Mouse (Mus musculus) midbrain, embryonic 13.5 days (tissue): ENCODE data around the gene Pxmp4. TPM values are rescaled to one million over a fixed set of nuclear protein-coding genes. Genes with fewer than 3 reads are reported as not detected.

ENCODE experiments used
- ATAC-seq: fragments of 200-750 bp; cut with Nextera tagmentation; 2 replicates; pipeline ENCODE4 v1.8.0; 2017; ENCODE audit warnings: mild to moderate bottlenecking, moderate TSS enrichment, moderate library complexity
- H3K27ac ChIP-seq: fragments of 300-500 bp; sonication (generic); 2 replicates; pipeline ENCODE4 v1.5.1; 2015; ENCODE audit warnings: inconsistent platforms, mild to moderate bottlenecking, moderate library complexity
- H3K27me3 ChIP-seq: fragments of 300-500 bp; sonication (generic); 2 replicates; pipeline ENCODE4 v1.6.1; 2015; ENCODE audit warnings: mild to moderate bottlenecking, inconsistent platforms
- H3K36me3 ChIP-seq: fragments of 300-500 bp; sonication (generic); 2 replicates; pipeline ENCODE4 v1.6.1; 2015; ENCODE audit warnings: mild to moderate bottlenecking, inconsistent platforms
- H3K4me1 ChIP-seq: fragments of 300-500 bp; sonication (generic); replicated peaks from 2 replicates; pipeline ENCODE4 v1.6.1; 2015; ENCODE audit warnings: inconsistent platforms
- H3K4me2 ChIP-seq: fragments of 300-500 bp; sonication (generic); replicated peaks from 2 replicates; pipeline ENCODE4 v1.6.1; 2015; ENCODE audit warnings: moderate library complexity, mild to moderate bottlenecking, inconsistent platforms
- H3K4me3 ChIP-seq: fragments of 300-500 bp; sonication (generic); replicated peaks from 2 replicates; pipeline ENCODE4 v1.5.1; 2015; ENCODE audit warnings: mild to moderate bottlenecking, inconsistent platforms
- H3K9ac ChIP-seq: fragments of 300-500 bp; sonication (generic); replicated peaks from 2 replicates; pipeline ENCODE4 v1.6.1; 2015; ENCODE audit warnings: mild to moderate bottlenecking, inconsistent platforms
- H3K9me3 ChIP-seq: fragments of 300-500 bp; sonication (generic); 2 replicates; pipeline ENCODE4 v1.6.1; 2016; ENCODE audit warnings: mild to moderate bottlenecking, inconsistent platforms
- WGBS: fragments of 180-500 bp; shearing (Covaris S2); methylation state at CpG from one replicate; pipeline ENCODE4 v1.1.7; 2015; 5-methylcytosine and 5-hydroxymethylcytosine counted together
- polyA plus RNA-seq: library from polyadenylated mRNA; unstranded; fragments of >200 nt; fragmentation: Nextera tagmentation; extraction: Ambion mirVana; gene quantifications from 2 replicates; pipeline ENCODE4 v1.2.1, GENCODE M21; 2015

Gene Pxmp4
- polyA plus RNA-seq, 1 experiment from 2014 or later = 13.4 TPM

DNA sequence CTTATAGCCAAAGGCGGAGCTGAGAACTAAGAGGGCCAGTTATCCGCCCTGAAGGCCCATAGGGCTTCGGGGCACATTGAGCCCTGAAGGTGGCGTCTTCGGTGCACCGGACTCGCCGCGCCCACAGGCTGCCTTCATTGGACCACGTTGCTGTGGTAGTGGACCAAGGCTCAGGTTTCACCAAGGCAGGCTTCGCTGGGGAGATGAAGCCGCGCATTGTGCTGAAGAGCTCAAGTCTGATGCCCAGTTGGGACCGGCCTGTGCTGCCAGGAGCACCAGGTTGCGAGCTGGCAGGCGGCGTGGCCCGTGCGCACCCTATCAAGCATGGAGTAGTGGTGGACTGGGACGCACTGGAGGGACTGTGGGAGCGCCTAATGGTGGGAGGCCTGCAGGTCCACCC is 51.6 kb downstream of the Pxmp4 start:
- Histone ChIP-seq H3K4me2 (peak overlapping the region; percentile 36), H3K4me3 (no peak overlapping the region), H3K9me3 (no peaks in the 10 kb centered on the region), H3K27ac (no peak overlapping the region), H3K4me1 (peaks cover 28% of the 10 kb centered on the region), H3K27me3 (peaks cover 33% of the 10 kb centered on the region), H3K9ac (no peak overlapping the region), H3K36me3 (no peaks in the 10 kb centered on the region)
- ATAC-seq = no peak; the same call in 1 of the 2 replicates
- 29% methylated on average over 21 of the region's 21 CpGs for WGBS

DNA sequence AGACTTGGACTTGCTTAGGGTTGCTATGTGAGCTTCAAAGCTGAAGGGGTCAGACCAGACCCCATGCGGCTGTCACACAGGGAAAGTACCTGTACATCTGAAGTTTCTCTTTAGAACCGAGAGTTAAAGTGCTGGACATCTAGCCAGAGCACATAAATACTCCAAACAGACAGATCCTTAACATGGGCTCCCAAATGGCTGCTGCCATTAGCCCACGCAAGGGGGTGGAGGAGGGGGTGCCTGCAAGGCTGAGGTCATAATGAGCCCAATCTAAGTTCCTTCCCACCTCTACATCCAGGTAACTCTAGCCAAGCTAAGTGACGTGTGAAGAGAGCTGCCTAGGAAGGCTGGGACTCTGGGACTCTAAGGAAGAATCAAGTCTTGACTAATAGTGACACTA is 52.0 kb downstream of the Pxmp4 start, which contains the start of gene Actl10:
Gene Actl10 (plus strand): TSS at position 301 of the 400 bp plus-strand sequence.
- peaks cover 27% of the 10 kb centered on the region for H3K4me1 ChIP-seq
- H3K27ac ChIP-seq = no peak within 1 kb of the TSS
- 83% methylated on average over 4 of the region's 4 CpGs for WGBS
- ATAC-seq = no peak
- no peak within 1 kb of the TSS; the same call in 1 of the 2 replicates for H3K9ac ChIP-seq
- no peaks in the 10 kb centered on the region for H3K36me3 ChIP-seq
- peaks cover 33% of the 10 kb centered on the region for H3K27me3 ChIP-seq
- H3K4me3 ChIP-seq = no peak within 1 kb of the TSS
- peak within 1 kb of the TSS; percentile 36 for H3K4me2 ChIP-seq
- no peaks in the 10 kb centered on the region for H3K9me3 ChIP-seq

DNA sequence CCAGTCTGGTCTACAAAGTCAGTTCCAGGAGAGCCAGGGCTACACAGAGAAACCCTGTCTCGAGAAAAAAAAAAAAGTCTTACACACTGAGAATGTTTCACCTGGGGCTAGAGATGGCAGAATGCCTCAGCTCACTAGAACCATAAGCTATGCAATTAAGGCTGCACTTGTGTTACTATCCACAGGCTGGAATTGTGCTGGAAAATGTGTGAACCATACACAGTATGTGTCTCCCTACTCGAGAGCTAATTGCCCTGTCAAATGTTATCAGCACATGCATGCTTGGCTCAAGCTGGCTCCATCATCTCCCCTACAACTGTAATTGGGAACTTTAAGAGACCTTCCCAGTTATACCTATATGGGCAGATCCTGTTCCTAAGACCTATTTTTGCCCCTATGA is 52.6 kb downstream of the Pxmp4 start:
- no peak for ATAC-seq
- 85% methylated on average over 2 of the region's 2 CpGs for WGBS
- Histone ChIP-seq H3K9ac (no peak overlapping the region), H3K9me3 (no peaks in the 10 kb centered on the region), H3K4me2 (no peak overlapping the region), H3K4me1 (peaks cover 27% of the 10 kb centered on the region), H3K4me3 (no peak overlapping the region), H3K27ac (no peak overlapping the region), H3K36me3 (no peaks in the 10 kb centered on the region), H3K27me3 (peaks cover 33% of the 10 kb centered on the region)

DNA sequence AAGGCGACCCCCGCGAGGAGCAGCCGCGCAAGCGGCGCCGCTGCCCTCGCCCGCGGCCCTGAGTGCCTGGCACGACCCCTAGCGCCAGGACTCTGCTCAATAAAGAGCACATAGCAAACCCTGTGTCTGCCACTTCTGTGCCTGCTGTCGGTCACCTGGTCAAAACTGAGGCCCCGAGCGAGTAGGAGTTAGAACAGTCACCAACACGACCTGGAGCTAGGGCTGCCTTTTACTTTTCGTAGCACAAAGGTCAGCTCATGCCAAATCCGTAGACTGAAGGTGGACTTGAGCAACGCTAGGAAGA is 53.7 kb downstream of the Pxmp4 start:
- Histone ChIP-seq H3K27me3 (peaks cover 33% of the 10 kb centered on the region), H3K4me1 (peaks cover 27% of the 10 kb centered on the region), H3K9me3 (no peaks in the 10 kb centered on the region), H3K9ac (peak overlapping the region; percentile 65), H3K36me3 (no peaks in the 10 kb centered on the region), H3K4me3 (peak overlapping the region; percentile 47), H3K4me2 (peak overlapping the region; percentile 82), H3K27ac (no peak overlapping the region)
- 14% methylated on average over 20 of the region's 20 CpGs for WGBS
- peak; percentile 51 for ATAC-seq

DNA sequence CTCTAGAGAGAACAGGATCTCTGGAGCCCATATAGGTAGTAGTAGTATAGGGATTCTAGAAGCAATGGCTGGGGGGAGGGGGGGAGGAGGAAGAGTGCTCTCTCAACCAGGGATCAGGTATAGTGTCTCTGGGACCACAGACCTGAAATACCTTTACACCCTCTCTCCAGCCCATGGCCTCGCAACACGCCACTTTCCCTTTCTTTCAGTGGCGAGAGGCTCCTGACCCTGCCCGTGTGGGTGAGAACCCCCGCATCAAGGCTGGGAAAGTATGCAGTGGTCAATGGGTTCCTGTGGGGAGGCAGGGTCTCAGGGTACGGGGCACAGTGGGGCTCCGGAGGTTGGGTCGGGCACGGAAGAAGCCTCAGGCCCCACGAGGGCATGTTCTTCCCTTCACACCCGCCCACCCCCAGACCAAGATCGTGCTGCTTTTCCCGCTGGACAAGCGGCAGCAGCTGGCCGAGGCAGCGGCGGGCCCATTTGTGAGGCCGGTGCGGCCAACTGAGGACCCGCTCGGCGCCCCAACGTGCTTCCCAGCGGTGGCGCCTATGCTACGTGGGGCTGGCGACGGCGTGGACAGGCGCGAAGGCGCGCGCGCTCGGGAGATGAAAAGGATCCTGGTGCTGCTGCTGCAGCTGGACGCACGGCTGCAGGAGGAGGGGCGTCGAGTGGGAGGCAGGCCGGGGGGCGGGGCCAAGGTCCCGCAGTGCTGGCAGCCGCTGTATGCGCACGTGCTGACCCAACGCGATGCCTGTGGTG is 54.2 kb downstream of the Pxmp4 start:
- ATAC-seq = peak; percentile 79
- Histone ChIP-seq H3K4me3 (peak overlapping the region; percentile 47), H3K36me3 (no peaks in the 10 kb centered on the region), H3K4me2 (peak overlapping the region; percentile 82), H3K27ac (no peak overlapping the region), H3K27me3 (peaks cover 33% of the 10 kb centered on the region), H3K9me3 (no peaks in the 10 kb centered on the region), H3K9ac (peak overlapping the region; percentile 65), H3K4me1 (peaks cover 27% of the 10 kb centered on the region)
- WGBS = 2% methylated on average over 46 of the region's 48 CpGs

DNA sequence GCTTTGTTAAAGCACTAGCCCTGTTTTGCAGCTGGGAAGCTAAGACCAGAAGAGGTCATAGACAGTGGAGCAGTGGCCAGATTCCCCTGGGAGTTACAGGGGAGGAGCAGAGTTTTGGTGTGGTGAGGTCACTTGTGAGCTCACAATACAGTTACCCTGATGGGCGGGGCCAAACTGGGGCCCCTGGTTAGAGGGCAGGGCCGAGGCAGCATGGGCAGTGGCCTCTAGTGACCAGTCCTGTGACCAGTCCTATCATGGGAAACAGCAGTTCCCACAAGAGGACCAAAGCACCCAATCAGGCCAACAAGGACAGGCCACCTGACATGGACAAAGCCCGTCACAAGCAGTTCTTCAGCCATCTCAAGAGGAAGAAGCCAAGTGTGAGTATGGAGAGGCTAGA is 54.8 kb downstream of the Pxmp4 start:
- H3K27ac ChIP-seq = no peak overlapping the region
- peaks cover 27% of the 10 kb centered on the region for H3K4me1 ChIP-seq
- ATAC-seq = no peak
- no peaks in the 10 kb centered on the region for H3K9me3 ChIP-seq
- no peak overlapping the region for H3K9ac ChIP-seq
- 53% methylated on average over 3 of the region's 3 CpGs for WGBS
- H3K36me3 ChIP-seq = no peaks in the 10 kb centered on the region
- H3K27me3 ChIP-seq = peaks cover 33% of the 10 kb centered on the region
- H3K4me3 ChIP-seq = no peak overlapping the region
- H3K4me2 ChIP-seq = peak overlapping the region; percentile 82; the same call in 1 of the 2 replicates

DNA sequence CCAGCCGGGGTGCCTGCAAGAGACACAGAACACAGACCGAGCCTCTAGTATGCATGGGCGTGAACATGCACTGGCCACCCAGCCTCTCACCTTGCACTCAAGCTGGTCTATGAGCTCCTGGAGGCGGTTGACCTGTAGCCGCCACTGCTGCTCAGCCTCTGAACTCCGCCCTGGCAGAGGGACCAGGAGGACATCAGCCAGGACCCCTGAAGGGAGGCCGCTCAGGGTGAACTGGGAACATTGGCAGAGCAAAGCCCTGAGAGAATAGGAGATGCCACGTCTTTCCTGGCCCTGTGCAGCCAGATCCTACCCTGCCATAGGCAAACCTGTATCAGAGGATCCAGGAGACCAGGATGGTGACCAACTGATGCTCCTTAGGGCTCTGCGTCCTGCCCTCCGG is 56.8 kb downstream of the Pxmp4 start, which contains the start of gene 1700003F12Rik:
Gene 1700003F12Rik (plus strand): TSS at position 375 of the 400 bp plus-strand sequence.
- Histone ChIP-seq H3K4me3 (no peak within 1 kb of the TSS), H3K9me3 (no peaks in the 10 kb centered on the region), H3K9ac (no peak within 1 kb of the TSS), H3K4me1 (peaks cover 15% of the 10 kb centered on the region), H3K27me3 (peaks cover 20% of the 10 kb centered on the region), H3K36me3 (0 out of 2 replicates have a peak, but pooled peaks cover under 1% of the 10 kb centered on the region), H3K4me2 (no peak within 1 kb of the TSS), H3K27ac (no peak within 1 kb of the TSS; the same call in 1 of the 2 replicates)
- no peak for ATAC-seq
- WGBS = 92% methylated on average over 10 of the region's 10 CpGs

DNA sequence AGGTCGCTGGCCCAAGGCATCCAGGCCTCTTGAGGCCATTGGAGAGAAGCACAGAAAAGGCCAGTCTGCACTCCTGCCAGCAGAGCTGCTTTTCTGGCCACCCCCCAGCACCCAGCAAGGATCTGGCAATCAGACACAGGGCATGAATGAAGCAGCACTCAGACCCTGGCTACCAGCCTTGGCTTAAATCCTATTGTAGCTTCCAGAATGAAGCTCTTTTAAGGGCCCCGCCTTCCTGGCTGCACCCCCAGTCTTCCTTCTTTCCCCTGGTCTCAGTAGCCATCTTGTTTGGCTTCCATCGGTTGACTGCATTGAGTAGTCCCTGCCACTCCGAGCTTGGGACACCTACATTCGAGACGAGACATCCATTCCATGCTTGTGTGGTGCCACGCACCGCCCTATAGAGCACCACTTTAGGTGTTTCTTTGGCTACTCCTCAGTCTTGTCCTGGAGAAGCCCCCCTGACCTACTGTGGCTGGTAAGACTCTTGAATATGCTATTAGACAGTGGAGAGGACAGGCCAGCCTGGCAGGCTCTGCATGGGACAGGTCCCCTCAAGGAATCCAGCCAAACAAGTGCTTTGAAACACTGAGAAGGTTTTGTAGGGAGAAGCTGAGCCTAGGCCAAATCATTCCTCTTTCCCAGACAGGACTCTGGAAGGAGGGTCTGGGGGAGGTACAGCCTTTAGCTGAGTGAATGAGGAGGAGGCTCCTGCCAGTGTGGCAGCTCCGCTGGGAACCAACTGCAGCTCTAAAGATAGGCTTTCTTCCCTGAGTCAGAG is 59.8 kb downstream of the Pxmp4 start:
- Histone ChIP-seq H3K9ac (no peak overlapping the region), H3K36me3 (peaks cover 9% of the 10 kb centered on the region), H3K27ac (peak overlapping the region; percentile 65), H3K4me3 (no peak overlapping the region), H3K27me3 (no peaks in the 10 kb centered on the region), H3K4me1 (peaks cover 12% of the 10 kb centered on the region), H3K9me3 (no peaks in the 10 kb centered on the region), H3K4me2 (no peak overlapping the region)
- WGBS = 84% methylated on average over 9 of the region's 9 CpGs
- ATAC-seq = peak; percentile 43; the same call in 1 of the 2 replicates

DNA sequence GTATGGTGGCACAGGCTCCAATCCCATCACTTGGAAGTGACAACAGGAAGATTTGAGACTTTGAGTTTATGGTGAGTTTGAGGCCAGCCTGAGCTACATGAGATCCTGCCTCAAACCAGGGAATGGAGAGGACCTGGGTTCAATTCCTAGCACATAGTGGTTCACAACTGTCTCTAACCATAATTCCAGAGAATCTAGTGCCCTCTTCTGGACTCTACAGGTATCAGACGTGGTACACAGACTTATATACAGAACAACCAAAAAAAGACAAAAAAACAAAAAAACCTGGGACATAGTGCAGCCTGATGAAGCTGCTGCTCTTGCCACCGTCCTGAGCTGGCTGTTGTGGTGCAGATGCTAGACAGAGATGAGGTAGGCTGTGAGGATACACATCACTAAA is 61.9 kb downstream of the Pxmp4 start:
- Histone ChIP-seq H3K4me1 (peaks cover 26% of the 10 kb centered on the region), H3K36me3 (peaks cover 23% of the 10 kb centered on the region), H3K9me3 (no peaks in the 10 kb centered on the region), H3K27me3 (no peaks in the 10 kb centered on the region), H3K4me3 (no peak overlapping the region), H3K27ac (no peak overlapping the region), H3K4me2 (no peak overlapping the region), H3K9ac (no peak overlapping the region)
- WGBS = 83% methylated on average over 2 of the region's 2 CpGs
- no peak for ATAC-seq

DNA sequence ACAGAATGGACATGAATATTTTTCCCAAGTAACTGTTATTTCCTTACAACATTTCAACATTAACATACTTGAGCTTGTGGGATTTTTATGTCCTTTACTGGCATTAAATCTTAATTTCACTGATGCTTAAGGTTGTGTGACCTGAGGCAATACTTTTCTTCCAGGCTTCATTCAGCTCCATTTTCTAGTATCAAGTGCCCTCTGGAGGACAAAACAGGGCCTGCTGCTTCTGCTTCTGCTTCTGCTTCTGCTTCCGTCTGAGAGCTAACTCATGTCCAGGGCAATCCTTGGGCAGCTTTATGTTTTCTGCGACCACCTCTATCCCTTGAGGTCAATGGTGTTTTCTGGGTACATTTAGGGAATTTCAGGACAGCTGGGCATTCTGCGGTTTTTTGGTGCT is 63.8 kb downstream of the Pxmp4 start:
- ATAC-seq = no peak

DNA sequence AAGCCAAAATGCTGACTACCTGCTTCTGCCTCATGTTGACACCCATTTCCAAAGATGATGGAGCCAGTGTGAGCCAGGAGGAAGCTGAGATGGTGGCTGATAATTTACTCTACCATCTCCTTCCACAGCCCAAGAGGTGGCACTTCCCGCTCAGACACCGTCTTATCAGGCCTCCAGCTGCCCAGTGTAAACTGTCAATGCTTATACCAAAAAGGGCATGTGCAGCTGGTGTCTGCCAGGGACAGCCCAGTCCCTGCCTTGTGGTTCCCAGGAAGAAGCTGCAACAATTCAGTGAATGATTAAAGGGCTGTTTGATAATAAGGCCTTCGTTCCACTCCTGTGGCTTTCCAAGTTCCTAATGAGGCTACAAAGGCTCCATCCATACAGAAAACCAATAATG is 64.8 kb downstream of the Pxmp4 start:
- no peak overlapping the region for H3K4me3 ChIP-seq
- no peak overlapping the region for H3K9ac ChIP-seq
- H3K4me2 ChIP-seq = no peak overlapping the region
- H3K36me3 ChIP-seq = peaks cover 47% of the 10 kb centered on the region
- peaks cover 26% of the 10 kb centered on the region for H3K4me1 ChIP-seq
- H3K27ac ChIP-seq = peak overlapping the region; percentile 67
- H3K9me3 ChIP-seq = no peaks in the 10 kb centered on the region
- no peaks in the 10 kb centered on the region for H3K27me3 ChIP-seq
- WGBS = 53% methylated on average over 3 of the region's 3 CpGs
- no peak for ATAC-seq

More for the DNA sequence above, 63.8 kb downstream of the Pxmp4 start:
- Histone ChIP-seq H3K36me3 (peaks cover 41% of the 10 kb centered on the region), H3K9ac (no peak overlapping the region), H3K27me3 (no peaks in the 10 kb centered on the region), H3K4me3 (no peak overlapping the region), H3K27ac (no peak overlapping the region; the same call in 1 of the 2 replicates), H3K4me2 (no peak overlapping the region), H3K4me1 (peaks cover 26% of the 10 kb centered on the region), H3K9me3 (no peaks in the 10 kb centered on the region)
- WGBS = 68% methylated on average over 3 of the region's 3 CpGs

DNA sequence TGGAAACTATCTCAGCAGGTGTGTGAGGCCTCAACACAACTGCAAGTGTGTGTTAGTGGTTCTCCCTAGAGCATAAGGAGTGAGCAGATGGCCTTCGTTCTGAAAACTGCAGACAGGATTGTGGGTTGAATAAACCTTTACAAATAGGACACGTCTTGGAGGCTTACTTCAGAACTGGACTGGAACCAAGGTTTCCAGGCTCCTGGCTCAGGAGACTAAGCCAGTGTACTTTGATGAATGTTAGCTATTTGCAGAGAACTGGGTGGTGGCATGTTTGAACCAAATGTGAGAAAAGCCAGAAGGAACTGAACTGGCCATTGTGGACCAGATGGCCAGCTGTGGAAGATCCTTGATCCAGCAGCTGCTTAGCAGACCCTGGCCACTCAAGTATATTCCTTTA is 65.2 kb downstream of the Pxmp4 start:
- peaks cover 28% of the 10 kb centered on the region for H3K4me1 ChIP-seq
- H3K9ac ChIP-seq = no peak overlapping the region
- H3K27ac ChIP-seq = peak overlapping the region; percentile 67
- WGBS = 45% methylated on average over 2 of the region's 2 CpGs
- no peaks in the 10 kb centered on the region for H3K9me3 ChIP-seq
- H3K4me3 ChIP-seq = no peak overlapping the region
- H3K36me3 ChIP-seq = peaks cover 50% of the 10 kb centered on the region
- H3K27me3 ChIP-seq = no peaks in the 10 kb centered on the region
- H3K4me2 ChIP-seq = no peak overlapping the region
- no peak for ATAC-seq
